Mouse (Mus musculus) olfactory bulb, adult 2 months (tissue): ENCODE measurements around the gene Ust.
"Not testable (repeated sequence)": the region's sequence is repeated elsewhere in the genome, so short reads cannot be mapped to it uniquely, and the experiment has no call there.

Experiments
- CTCF ChIP-seq: fragments of 200-500 bp; IDR thresholded peaks from 2 replicates; pipeline ENCODE4 v1.5.1; 2012; ENCODE audit warnings: low read depth, mild to moderate bottlenecking, low read length, moderate library complexity; ENCODE audit not compliant: insufficient read depth
- POLR2A ChIP-seq: fragments of 200-500 bp; IDR thresholded peaks from 2 replicates; pipeline ENCODE4 v1.6.1; 2012; ENCODE audit warnings: mild to moderate bottlenecking, low read depth, low read length, moderate library complexity; ENCODE audit not compliant: insufficient read depth

- TF ChIP-seq CTCF, POLR2A: not testable (repeated sequence)
These were observed 33.6 kb upstream of the Ust start for GRCm38 (mm10) chr10:8552239-8552638.
